Mouse (Mus musculus) ES-E14 (cell line): ENCODE data around the gene Gm17617.

Experiments
- CHD2 ChIP-seq: IDR thresholded peaks from 2 replicates; pipeline ENCODE4 v1.6.1; 2014; ENCODE audit warnings: mild to moderate bottlenecking, low read depth, low read length, inconsistent platforms
- ZNF384 ChIP-seq: IDR thresholded peaks from 2 replicates; pipeline ENCODE4 v1.6.1; 2012; ENCODE audit warnings: low read depth, low read length, inconsistent platforms

DNA sequence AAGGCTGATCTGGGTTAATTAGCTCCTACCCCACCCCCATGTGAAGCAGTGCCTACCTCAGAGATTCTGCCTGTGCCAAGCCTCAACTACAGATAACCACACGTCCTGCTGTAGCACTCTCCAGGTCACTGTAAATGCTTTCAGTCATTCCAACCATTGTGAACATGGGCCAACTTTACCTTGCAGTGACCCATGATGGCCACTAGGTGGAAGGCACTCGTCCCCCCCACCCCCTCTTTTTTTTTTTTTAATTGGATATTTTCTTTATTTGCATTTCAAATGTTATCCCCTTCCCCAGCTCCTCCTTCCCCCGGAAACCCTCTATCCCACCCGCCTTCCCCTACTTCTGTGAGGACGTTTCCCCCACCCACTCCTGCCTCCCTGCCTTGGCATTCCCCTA, 2.0 kb upstream of the Gm17617 start:
- TF ChIP-seq CHD2, result no peak
- peak; percentile 97 for TF ChIP-seq ZNF384
